8 mouse cellular contexts compared by ENCODE assay signal in the genomic region with DNA sequence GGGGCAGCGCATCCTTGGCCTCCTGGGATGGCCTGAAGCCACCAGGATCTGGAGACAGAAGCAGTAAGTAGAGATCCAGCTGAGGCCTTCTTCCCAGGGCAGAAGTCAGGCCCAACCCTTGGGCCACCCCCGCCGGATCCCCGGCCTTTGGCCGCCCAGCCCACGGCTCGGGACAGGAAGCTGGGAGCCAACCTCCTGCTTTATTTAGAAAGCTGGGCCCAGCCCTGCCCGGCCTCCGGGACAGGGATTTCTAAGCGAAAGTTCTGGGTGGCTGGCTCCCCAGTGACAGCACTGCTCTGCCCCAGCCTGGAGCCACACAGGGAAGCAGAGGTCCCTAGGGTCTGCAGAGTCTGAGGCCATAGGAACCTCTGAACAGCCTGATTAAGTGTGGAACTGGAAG. TPM values are rescaled to one million over a fixed set of nuclear protein-coding genes. Genes with fewer than 3 reads are reported as not detected.
DNase-seq lines count a peak whose midpoint lies in the region; ATAC-seq and TF ChIP-seq lines count a peak whose summit lies in the region.

No protein-coding gene starts in this region.

- H3K4me2 ChIP-seq in intestine, embryonic 16.5 days (ENCODE audit: low read depth, low read length) = peak overlapping the region; percentile 59
- H3K4me2 ChIP-seq in liver, embryonic 15.5 days = peak overlapping the region; percentile 95

- no peak for ATAC-seq in intestine, embryonic 16.5 days
- ATAC-seq in liver, embryonic 15.5 days (ENCODE audit: insufficient read depth) = no peak

- no peak for TF ChIP-seq POLR2A in cerebellum, adult 2 months (IDR thresholded peaks at IDR 0.05; ENCODE audit: borderline replicate concordance, insufficient read depth, low read length)
- no peak for TF ChIP-seq POLR2A in thymus, adult 2 months (IDR thresholded peaks at IDR 0.05; ENCODE audit: control insufficient read depth, extremely low read depth, insufficient read depth, low read length, poor library complexity)

- H3K9me3 ChIP-seq in intestine, embryonic 16.5 days (ENCODE audit: control insufficient read depth, low read length) = no peaks in the 10 kb centered on the region
- no peaks in the 10 kb centered on the region for H3K9me3 ChIP-seq in liver, embryonic 15.5 days (replicated peaks)

- no peaks in the 10 kb centered on the region for H3K27me3 ChIP-seq in cerebellum, adult 2 months (ENCODE audit: control insufficient read depth, insufficient read depth, low read length)
- no peaks in the 10 kb centered on the region for H3K27me3 ChIP-seq in intestine, embryonic 16.5 days (replicated peaks; ENCODE audit: control insufficient read depth, insufficient read depth, low read length)
- H3K27me3 ChIP-seq in liver, embryonic 15.5 days = no peaks in the 10 kb centered on the region
- H3K27me3 ChIP-seq in thymus, adult 2 months (ENCODE audit: control insufficient read depth, insufficient read depth, low read length) = no peaks in the 10 kb centered on the region

- H3K4me1 ChIP-seq in cerebellum, adult 2 months (ENCODE audit: control insufficient read depth, insufficient read depth, low read length) = peaks cover 52% of the 10 kb centered on the region
- peaks cover 40% of the 10 kb centered on the region for H3K4me1 ChIP-seq in intestine, embryonic 16.5 days (ENCODE audit: control insufficient read depth, insufficient read depth, low read length)
- H3K4me1 ChIP-seq in liver, embryonic 15.5 days (replicated peaks) = peaks cover 71% of the 10 kb centered on the region
- peaks cover 44% of the 10 kb centered on the region for H3K4me1 ChIP-seq in thymus, adult 2 months (replicated peaks; ENCODE audit: control insufficient read depth, insufficient read depth, low read length)

- H3K9ac ChIP-seq in intestine, embryonic 16.5 days (ENCODE audit: low read depth, low read length) = peak overlapping the region; percentile 99
- no peak overlapping the region for H3K9ac ChIP-seq in liver, embryonic 15.5 days

- DNase-seq in cerebellum, adult 2 months = no peak
- DNase-seq in cerebellum, postnatal 4 days (ENCODE audit: low spot score in 2 of 2) = no peak
- peak; percentile 54 to 59 for DNase-seq in gastrocnemius, adult 8-10 months (ENCODE audit: low spot score in 2 of 2)
- no peak for DNase-seq in thymus, adult 2 months
- no peak for DNase-seq in spleen, postnatal 14 days (ENCODE audit: low spot score in 2 of 2)
- no peak for DNase-seq in layer of hippocampus, postnatal 14 days (ENCODE audit: low spot score in 2 of 2)

- WGBS in cerebellum, adult 2 months = 48% methylated on average over 10 of the region's 10 CpGs
- WGBS in intestine, embryonic 16.5 days = 51% methylated on average over 10 of the region's 10 CpGs
- WGBS in liver, embryonic 15.5 days (ENCODE audit: insufficient replicate concordance) = 66% methylated on average over 10 of the region's 10 CpGs
- 86% methylated on average over 10 of the region's 10 CpGs for WGBS in thymus, adult 2 months

- H3K4me3 ChIP-seq in cerebellum, adult 2 months (replicated peaks; ENCODE audit: insufficient read depth, low read depth, low read length) = no peak overlapping the region
- H3K4me3 ChIP-seq in intestine, embryonic 16.5 days (ENCODE audit: low read length) = peak overlapping the region; percentile 99
- 0 out of 2 replicates have a peak overlapping the region, but pooled peaks have one; percentile 84 for H3K4me3 ChIP-seq in liver, embryonic 15.5 days (replicated peaks)
- no peak overlapping the region for H3K4me3 ChIP-seq in thymus, adult 2 months (ENCODE audit: control insufficient read depth, insufficient read depth, low read length)

- peaks cover 12% of the 10 kb centered on the region; the same call in 1 of the 2 replicates for H3K36me3 ChIP-seq in intestine, embryonic 16.5 days (ENCODE audit: control insufficient read depth, insufficient read depth, low read length)
- H3K36me3 ChIP-seq in liver, embryonic 15.5 days (replicated peaks) = peaks cover 14% of the 10 kb centered on the region
- no peaks in the 10 kb centered on the region for H3K36me3 ChIP-seq in thymus, adult 2 months (ENCODE audit: control insufficient read depth, insufficient read depth, low read length)

- 0 out of 2 replicates have a peak overlapping the region, but pooled peaks have one; percentile 36 for H3K27ac ChIP-seq in cerebellum, adult 2 months (ENCODE audit: insufficient read depth, low read length)
- peak overlapping the region; percentile 88 for H3K27ac ChIP-seq in intestine, embryonic 16.5 days (ENCODE audit: low read length)
- peak overlapping the region; percentile 52 for H3K27ac ChIP-seq in liver, embryonic 15.5 days (replicated peaks)
- no peak overlapping the region for H3K27ac ChIP-seq in thymus, adult 2 months (ENCODE audit: control insufficient read depth, insufficient read depth, low read length)

- no peak for TF ChIP-seq CTCF in cerebellum, adult 2 months (IDR thresholded peaks at IDR 0.05; ENCODE audit: borderline replicate concordance, insufficient read depth, low read depth, low read length)
- TF ChIP-seq CTCF in thymus, adult 2 months (IDR thresholded peaks at IDR 0.05; ENCODE audit: borderline replicate concordance, control insufficient read depth, extremely low read depth, insufficient read depth, low read length, poor library complexity) = no peak

RNA-seq across cellular contexts. Expression of a gene that starts 3.2 kb away (rescaled TPM):
- polyA plus RNA-seq in cerebellum, adult 2 months (2012; rRNA removed) = 105 and 107 TPM in 2 replicates
- total RNA-seq in gastrocnemius, adult 8-10 months (2022) = 10 to 100 TPM; 26.2 to 30.7 (median 28.4) TPM
- 296 and 339 TPM in 2 replicates for polyA plus RNA-seq in intestine, embryonic 16.5 days (2015; fragmentation: Nextera tagmentation; extraction: Ambion mirVana)
- 20.3 and 24.6 TPM in 2 replicates for polyA plus RNA-seq in liver, embryonic 15.5 days (2015; fragmentation: Nextera tagmentation; extraction: Ambion mirVana)
- polyA plus RNA-seq in thymus, adult 2 months (2012; rRNA removed) = 73.1 and 81.0 TPM in 2 replicates
- 100 to 1,000 TPM; 120 to 121 TPM for total RNA-seq in layer of hippocampus, postnatal 14 days (2021)

RNA-seq across cellular contexts. Expression of a gene that starts 17.5 kb away (rescaled TPM):
- polyA plus RNA-seq in cerebellum, adult 2 months (2012; rRNA removed) = 1,117 and 1,168 TPM in 2 replicates
- 100 to 1,000 TPM; 851 to 988 (median 920) TPM for total RNA-seq in gastrocnemius, adult 8-10 months (2022)
- polyA plus RNA-seq in intestine, embryonic 16.5 days (2015; fragmentation: Nextera tagmentation; extraction: Ambion mirVana) = 473 and 518 TPM in 2 replicates
- 243 and 271 TPM in 2 replicates for polyA plus RNA-seq in liver, embryonic 15.5 days (2015; fragmentation: Nextera tagmentation; extraction: Ambion mirVana)
- 3,110 and 3,125 TPM in 2 replicates for polyA plus RNA-seq in thymus, adult 2 months (2012; rRNA removed)
- 100 to 1,000 TPM; 639 to 673 TPM for total RNA-seq in layer of hippocampus, postnatal 14 days (2021)

RNA-seq across cellular contexts. Expression of a gene that starts 17.8 kb away (rescaled TPM):
- polyA plus RNA-seq in cerebellum, adult 2 months (2012; rRNA removed) = 1.3 and 1.4 TPM in 2 replicates
- total RNA-seq in gastrocnemius, adult 8-10 months (2022) = under 1 TPM; 0.19 to 0.80 (median 0.24) TPM
- 1.1 and 1.5 TPM in 2 replicates for polyA plus RNA-seq in intestine, embryonic 16.5 days (2015; fragmentation: Nextera tagmentation; extraction: Ambion mirVana)
- polyA plus RNA-seq in liver, embryonic 15.5 days (2015; fragmentation: Nextera tagmentation; extraction: Ambion mirVana) = 4.3 and 5.6 TPM in 2 replicates
- 9.5 and 10.6 TPM in 2 replicates for polyA plus RNA-seq in thymus, adult 2 months (2012; rRNA removed)
- 1 to 10 TPM; 2.4 to 4.2 TPM for total RNA-seq in layer of hippocampus, postnatal 14 days (2021)

RNA-seq across cellular contexts. Expression of a gene that starts 32.6 kb away (rescaled TPM):
- polyA plus RNA-seq in cerebellum, adult 2 months (2012; rRNA removed) = 282 and 321 TPM in 2 replicates
- 1 to 10 TPM; 3.1 to 4.3 (median 4.0) TPM for total RNA-seq in gastrocnemius, adult 8-10 months (2022)
- polyA plus RNA-seq in intestine, embryonic 16.5 days (2015; fragmentation: Nextera tagmentation; extraction: Ambion mirVana) = 12.6 and 13.6 TPM in 2 replicates
- polyA plus RNA-seq in liver, embryonic 15.5 days (2015; fragmentation: Nextera tagmentation; extraction: Ambion mirVana) = 2.2 and 2.6 TPM in 2 replicates
- polyA plus RNA-seq in thymus, adult 2 months (2012; rRNA removed) = 100 and 115 TPM in 2 replicates
- 10 to 100 TPM; 23.3 to 25.9 TPM for total RNA-seq in layer of hippocampus, postnatal 14 days (2021)

RNA-seq across cellular contexts. Expression of a gene that starts 41.9 kb away (rescaled TPM):
- 0.67 and 1.1 TPM in 2 replicates for polyA plus RNA-seq in cerebellum, adult 2 months (2012; rRNA removed)
- 1 to 10 TPM in 1 of 4 experiments, under 1 TPM in 3; 0.27 to 1.0 (median 0.59) TPM for total RNA-seq in gastrocnemius, adult 8-10 months (2022)
- polyA plus RNA-seq in intestine, embryonic 16.5 days (2015; fragmentation: Nextera tagmentation; extraction: Ambion mirVana) = 0.86 and 0.99 TPM in 2 replicates
- polyA plus RNA-seq in liver, embryonic 15.5 days (2015; fragmentation: Nextera tagmentation; extraction: Ambion mirVana) = 4.1 and 5.4 TPM in 2 replicates
- 84.3 and 87.2 TPM in 2 replicates for polyA plus RNA-seq in thymus, adult 2 months (2012; rRNA removed)
- under 1 TPM; 0.39 to 0.57 TPM for total RNA-seq in layer of hippocampus, postnatal 14 days (2021)

Comparison
In these comparisons a context has a peak if more than half of its experiments do, and no peak if none do; other contexts are left out.
1. DNase-seq: peak in gastrocnemius, adult 8-10 months (2 of 2); none in cerebellum, adult 2 months (0 of 2), cerebellum, postnatal 4 days (0 of 2), thymus, adult 2 months (single experiment), spleen, postnatal 14 days (0 of 2) and layer of hippocampus, postnatal 14 days (0 of 2).
2. H3K4me3 ChIP-seq: peak in intestine, embryonic 16.5 days (single experiment) and liver, embryonic 15.5 days (single experiment); none in cerebellum, adult 2 months (single experiment) and thymus, adult 2 months (single experiment).